In the genomic region with DNA sequence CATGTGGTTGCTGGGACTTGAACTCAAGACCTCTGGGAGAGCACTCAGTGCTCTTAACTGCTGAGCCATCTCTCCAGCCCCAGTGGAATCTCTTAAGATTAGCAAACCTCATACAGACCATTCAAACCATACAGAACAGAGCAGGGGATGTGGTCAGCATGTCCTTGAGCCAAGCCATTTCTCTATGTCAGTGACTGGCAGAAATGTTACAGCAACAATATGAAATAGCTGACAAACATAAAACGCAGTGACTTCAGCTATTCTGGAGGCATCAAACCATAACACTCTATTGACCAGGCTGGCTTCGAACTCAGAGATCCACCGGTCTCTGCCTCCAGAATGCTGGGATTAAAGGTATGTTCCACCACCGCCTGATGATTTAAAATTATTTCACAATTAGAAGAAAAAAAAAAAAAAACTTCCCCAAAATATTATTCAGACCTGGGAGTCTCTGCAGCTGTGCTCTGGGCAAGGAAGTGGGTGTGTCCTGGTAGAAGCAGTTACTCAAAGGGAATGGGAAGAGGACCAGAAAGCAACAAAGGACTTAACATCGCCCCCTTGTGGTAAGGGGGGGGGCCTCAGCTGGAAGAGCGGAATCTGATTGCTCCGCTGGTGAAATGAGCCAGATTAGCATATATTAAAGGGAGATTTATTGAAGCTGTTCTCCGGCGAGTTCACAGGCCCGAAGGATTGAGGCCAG, we compare ENCODE assay signal across 8 mouse cellular contexts. TPM values are rescaled to one million over a fixed set of nuclear protein-coding genes. Genes with fewer than 3 reads are reported as not detected.
DNase-seq lines count a peak whose midpoint lies in the region; ATAC-seq and TF ChIP-seq lines count a peak whose summit lies in the region.

No protein-coding gene starts in this region.

- peak overlapping the region; percentile 41 for H3K9ac ChIP-seq in embryonic facial prominence, embryonic 11.5 days (replicated peaks; ENCODE audit: low read length)
- no peak overlapping the region for H3K9ac ChIP-seq in intestine, postnatal 0 days (ENCODE audit: low read depth, low read length)
- no peak overlapping the region for H3K9ac ChIP-seq in limb, embryonic 11.5 days (ENCODE audit: low read length)
- no peak overlapping the region for H3K9ac ChIP-seq in midbrain, embryonic 13.5 days (replicated peaks)

- 31% methylated on average over 10 of the region's 10 CpGs for WGBS in embryonic facial prominence, embryonic 11.5 days
- WGBS in intestine, postnatal 0 days = 29% methylated on average over 10 of the region's 10 CpGs
- WGBS in limb, embryonic 11.5 days = 27% methylated on average over 10 of the region's 10 CpGs
- 29% methylated on average over 10 of the region's 10 CpGs for WGBS in midbrain, embryonic 13.5 days

- peak; percentile 90 for TF ChIP-seq CTCF in intestine, postnatal 0 days (IDR thresholded peaks at IDR 0.05; ENCODE audit: low read depth)

- H3K4me2 ChIP-seq in embryonic facial prominence, embryonic 11.5 days (ENCODE audit: low read depth, low read length) = 0 out of 2 replicates have a peak overlapping the region, but pooled peaks have one; percentile 13
- H3K4me2 ChIP-seq in intestine, postnatal 0 days (replicated peaks; ENCODE audit: low read depth) = peak overlapping the region; percentile 46
- peak overlapping the region; percentile 3; the same call in 1 of the 2 replicates for H3K4me2 ChIP-seq in limb, embryonic 11.5 days (ENCODE audit: low read depth, severe bottlenecking)
- peak overlapping the region; percentile 3; the same call in 1 of the 2 replicates for H3K4me2 ChIP-seq in midbrain, embryonic 13.5 days (replicated peaks)

- H3K27me3 ChIP-seq in embryonic facial prominence, embryonic 11.5 days (ENCODE audit: control insufficient read depth, insufficient read depth, low read length) = no peaks in the 10 kb centered on the region
- H3K27me3 ChIP-seq in intestine, postnatal 0 days (replicated peaks; ENCODE audit: control insufficient read depth, insufficient read depth, low read length) = no peaks in the 10 kb centered on the region
- no peaks in the 10 kb centered on the region for H3K27me3 ChIP-seq in limb, embryonic 11.5 days (ENCODE audit: control insufficient read depth, insufficient read depth, low read length)
- H3K27me3 ChIP-seq in midbrain, embryonic 13.5 days = peaks cover 2% of the 10 kb centered on the region; the same call in 1 of the 2 replicates

- H3K4me3 ChIP-seq in embryonic facial prominence, embryonic 11.5 days (ENCODE audit: low read depth, low read length) = no peak overlapping the region
- no peak overlapping the region for H3K4me3 ChIP-seq in intestine, postnatal 0 days (ENCODE audit: low read depth, low read length)
- H3K4me3 ChIP-seq in limb, embryonic 11.5 days (ENCODE audit: low read depth, low read length) = no peak overlapping the region
- no peak overlapping the region for H3K4me3 ChIP-seq in midbrain, embryonic 13.5 days (replicated peaks)

- DNase-seq in ovary, adult 18-20 months (ENCODE audit: low spot score) = peak; percentile 65
- DNase-seq in ovary, postnatal 10 days (ENCODE audit: low spot score) = no peak
- peak; percentile 90 for DNase-seq in embryonic facial prominence, embryonic 11.5 days (ENCODE audit: low spot score)
- DNase-seq in limb, embryonic 11.5 days (ENCODE audit: low spot score) = peak; percentile 87
- DNase-seq in spleen, adult 18-20 months = peak; percentile 48 to 67

- H3K36me3 ChIP-seq in embryonic facial prominence, embryonic 11.5 days (replicated peaks; ENCODE audit: control insufficient read depth, insufficient read depth, low read depth, low read length) = no peaks in the 10 kb centered on the region
- H3K36me3 ChIP-seq in intestine, postnatal 0 days (ENCODE audit: control insufficient read depth, insufficient read depth) = no peaks in the 10 kb centered on the region
- no peaks in the 10 kb centered on the region for H3K36me3 ChIP-seq in limb, embryonic 11.5 days (ENCODE audit: control insufficient read depth, insufficient read depth, low read length)
- H3K36me3 ChIP-seq in midbrain, embryonic 13.5 days = no peaks in the 10 kb centered on the region

- no peak for ATAC-seq in embryonic facial prominence, embryonic 11.5 days (replicated peaks; ENCODE audit: insufficient number of reproducible peaks, low FRiP score, low TSS enrichment, low read depth)
- ATAC-seq in granulocyte monocyte progenitor cell, adult 5-6 weeks (replicated peaks; ENCODE audit: poor library complexity, severe bottlenecking) = peak; percentile 95
- ATAC-seq in intestine, postnatal 0 days = peak; percentile 44; the same call in 1 of the 2 replicates
- peak; percentile 67; the same call in 1 of the 2 replicates for ATAC-seq in limb, embryonic 11.5 days (ENCODE audit: insufficient number of reproducible peaks, low FRiP score, low TSS enrichment, low read depth)
- peak; percentile 88 for ATAC-seq in midbrain, embryonic 13.5 days

- no peaks in the 10 kb centered on the region for H3K9me3 ChIP-seq in embryonic facial prominence, embryonic 11.5 days (replicated peaks; ENCODE audit: control insufficient read depth, low read length)
- no peaks in the 10 kb centered on the region for H3K9me3 ChIP-seq in intestine, postnatal 0 days (ENCODE audit: control insufficient read depth)
- H3K9me3 ChIP-seq in limb, embryonic 11.5 days (ENCODE audit: control insufficient read depth, low read length) = no peaks in the 10 kb centered on the region
- H3K9me3 ChIP-seq in midbrain, embryonic 13.5 days = no peaks in the 10 kb centered on the region

- H3K27ac ChIP-seq in embryonic facial prominence, embryonic 11.5 days (replicated peaks; ENCODE audit: low read depth, low read length) = no peak overlapping the region
- H3K27ac ChIP-seq in intestine, postnatal 0 days (ENCODE audit: low read depth, low read length) = no peak overlapping the region
- no peak overlapping the region for H3K27ac ChIP-seq in limb, embryonic 11.5 days (replicated peaks; ENCODE audit: low read depth, low read length)
- H3K27ac ChIP-seq in midbrain, embryonic 13.5 days = peak overlapping the region; percentile 10; the same call in 1 of the 2 replicates

- no peaks in the 10 kb centered on the region for H3K4me1 ChIP-seq in embryonic facial prominence, embryonic 11.5 days (ENCODE audit: control insufficient read depth, insufficient read depth, low read length)
- no peaks in the 10 kb centered on the region for H3K4me1 ChIP-seq in intestine, postnatal 0 days (replicated peaks; ENCODE audit: control insufficient read depth, insufficient read depth, low read length)
- H3K4me1 ChIP-seq in limb, embryonic 11.5 days (ENCODE audit: control insufficient read depth, insufficient read depth, low read length) = 0 out of 2 replicates have a peak, but pooled peaks cover 3% of the 10 kb centered on the region
- peaks cover 6% of the 10 kb centered on the region; the same call in 1 of the 2 replicates for H3K4me1 ChIP-seq in midbrain, embryonic 13.5 days (replicated peaks)

RNA-seq across cellular contexts. Expression of a gene that starts 5.9 kb away (rescaled TPM):
- polyA plus RNA-seq in embryonic facial prominence, embryonic 11.5 days (2014; fragmentation: Nextera tagmentation; extraction: Ambion mirVana) = 3.1 TPM in 2 replicates
- total RNA-seq in granulocyte monocyte progenitor cell, adult 5-6 weeks (2014; fragmentation: Nextera tagmentation) = 5.4 TPM in 2 replicates
- total RNA-seq in granulocyte monocyte progenitor cell, adult 5-6 weeks (2017) = 3.2 and 3.6 TPM in 2 replicates
- polyA plus RNA-seq in intestine, postnatal 0 days (2015; fragmentation: Nextera tagmentation; extraction: Ambion mirVana) = 30.5 and 35.8 TPM in 2 replicates
- 3.1 and 3.4 TPM in 2 replicates for polyA plus RNA-seq in limb, embryonic 11.5 days (2014; fragmentation: Nextera tagmentation; extraction: Ambion mirVana)
- 12.2 and 12.4 TPM in 2 replicates for polyA plus RNA-seq in midbrain, embryonic 13.5 days (2015; fragmentation: Nextera tagmentation; extraction: Ambion mirVana)

RNA-seq across cellular contexts. Expression of a gene that starts 43.3 kb away (rescaled TPM):
- not detected in 2 replicates for polyA plus RNA-seq in embryonic facial prominence, embryonic 11.5 days (2014; fragmentation: Nextera tagmentation; extraction: Ambion mirVana)
- total RNA-seq in granulocyte monocyte progenitor cell, adult 5-6 weeks (2014; fragmentation: Nextera tagmentation) = not detected in 2 replicates
- total RNA-seq in granulocyte monocyte progenitor cell, adult 5-6 weeks (2017) = not detected in 2 replicates
- not detected in 2 replicates for polyA plus RNA-seq in intestine, postnatal 0 days (2015; fragmentation: Nextera tagmentation; extraction: Ambion mirVana)
- not detected in 2 replicates for polyA plus RNA-seq in limb, embryonic 11.5 days (2014; fragmentation: Nextera tagmentation; extraction: Ambion mirVana)
- polyA plus RNA-seq in midbrain, embryonic 13.5 days (2015; fragmentation: Nextera tagmentation; extraction: Ambion mirVana) = not detected in 2 replicates

RNA-seq across cellular contexts. Expression of a gene that starts 47.1 kb away (rescaled TPM):
- 4.7 and 5.6 TPM in 2 replicates for polyA plus RNA-seq in embryonic facial prominence, embryonic 11.5 days (2014; fragmentation: Nextera tagmentation; extraction: Ambion mirVana)
- total RNA-seq in granulocyte monocyte progenitor cell, adult 5-6 weeks (2014; fragmentation: Nextera tagmentation) = 0.92 and 2.1 TPM in 2 replicates
- 0.93 and 2.0 TPM in 2 replicates for total RNA-seq in granulocyte monocyte progenitor cell, adult 5-6 weeks (2017)
- polyA plus RNA-seq in intestine, postnatal 0 days (2015; fragmentation: Nextera tagmentation; extraction: Ambion mirVana) = 3.2 and 3.4 TPM in 2 replicates
- 4.8 and 6.7 TPM in 2 replicates for polyA plus RNA-seq in limb, embryonic 11.5 days (2014; fragmentation: Nextera tagmentation; extraction: Ambion mirVana)
- polyA plus RNA-seq in midbrain, embryonic 13.5 days (2015; fragmentation: Nextera tagmentation; extraction: Ambion mirVana) = 12.6 and 13.4 TPM in 2 replicates

RNA-seq across cellular contexts. Expression of a gene that starts 51.4 kb away (rescaled TPM):
- 56.3 and 56.4 TPM in 2 replicates for polyA plus RNA-seq in embryonic facial prominence, embryonic 11.5 days (2014; fragmentation: Nextera tagmentation; extraction: Ambion mirVana)
- total RNA-seq in granulocyte monocyte progenitor cell, adult 5-6 weeks (2014; fragmentation: Nextera tagmentation) = 54.1 and 64.2 TPM in 2 replicates
- total RNA-seq in granulocyte monocyte progenitor cell, adult 5-6 weeks (2017) = 50.5 and 56.3 TPM in 2 replicates
- polyA plus RNA-seq in intestine, postnatal 0 days (2015; fragmentation: Nextera tagmentation; extraction: Ambion mirVana) = 10.1 and 10.9 TPM in 2 replicates
- polyA plus RNA-seq in limb, embryonic 11.5 days (2014; fragmentation: Nextera tagmentation; extraction: Ambion mirVana) = 60.4 and 61.8 TPM in 2 replicates
- polyA plus RNA-seq in midbrain, embryonic 13.5 days (2015; fragmentation: Nextera tagmentation; extraction: Ambion mirVana) = 51.2 and 51.5 TPM in 2 replicates
